Mouse (Mus musculus) liver, postnatal 0 days (tissue): ENCODE data around the gene St7.

Experiments
- CTCF ChIP-seq: sonication (generic); IDR thresholded peaks from 2 replicates; pipeline ENCODE4 v1.5.1; 2016; ENCODE audit warnings: antibody characterized with exemption, low read depth
- EP300 ChIP-seq: IDR thresholded peaks from 2 replicates; pipeline ENCODE4 v1.6.1; 2016; ENCODE audit warnings: antibody characterized with exemption, low read depth, mild to moderate bottlenecking

- TF ChIP-seq EP300 (no peak), CTCF (no peak)
Observed at GRCm38 (mm10) chr6:17914300-17914699, 221.6 kb downstream of the St7 start.
